Mouse (Mus musculus) layer of hippocampus, adult 18-20 months (tissue): ENCODE results near the gene Gm6993. TPM values are rescaled to one million over a fixed set of nuclear protein-coding genes. Genes with fewer than 3 reads are reported as not detected.

ENCODE experiments used
- DNase-seq, 2 experiments: peaks; one replicate each; pipeline ENCODE4 v3.0.0; 2022; ENCODE audit warnings: low spot score in 2 of 2
- total RNA-seq, 2 experiments: library from RNA; stranded (reverse); gene quantifications; 2 replicates each; pipeline ENCODE4 v1.2.3; 2021

Gm6993 gene
- total RNA-seq, 2 experiments from 2014 or later, result not detected

DNA sequence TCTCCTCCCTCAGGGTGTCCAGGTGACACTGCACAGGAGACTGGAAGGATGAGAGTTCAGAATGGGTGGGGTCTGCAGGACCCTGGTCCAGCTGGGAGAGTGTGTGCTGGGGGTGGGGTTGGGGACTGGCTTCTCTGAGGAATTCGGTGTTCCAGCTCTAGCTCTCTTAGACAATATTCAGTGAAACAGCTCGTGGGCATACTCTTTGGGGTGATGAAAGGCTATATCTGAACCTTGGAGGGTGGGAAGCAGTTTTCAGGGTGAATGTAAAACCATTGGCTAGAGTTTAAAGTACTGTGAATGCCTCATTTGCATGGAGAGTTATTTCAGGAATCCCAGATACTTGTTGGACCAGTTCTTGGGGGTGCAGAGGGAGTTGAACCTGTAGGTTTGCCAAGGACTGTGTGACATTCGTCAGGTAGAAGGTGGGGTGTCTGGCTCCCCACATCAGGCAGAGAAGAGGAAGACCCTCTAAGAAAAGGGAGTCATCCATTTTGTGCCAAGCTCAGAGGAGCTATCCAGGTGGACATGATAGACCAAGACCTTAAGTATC is 1.5 kb upstream of the Gm6993 start:
- DNase-seq, result no peak

DNA sequence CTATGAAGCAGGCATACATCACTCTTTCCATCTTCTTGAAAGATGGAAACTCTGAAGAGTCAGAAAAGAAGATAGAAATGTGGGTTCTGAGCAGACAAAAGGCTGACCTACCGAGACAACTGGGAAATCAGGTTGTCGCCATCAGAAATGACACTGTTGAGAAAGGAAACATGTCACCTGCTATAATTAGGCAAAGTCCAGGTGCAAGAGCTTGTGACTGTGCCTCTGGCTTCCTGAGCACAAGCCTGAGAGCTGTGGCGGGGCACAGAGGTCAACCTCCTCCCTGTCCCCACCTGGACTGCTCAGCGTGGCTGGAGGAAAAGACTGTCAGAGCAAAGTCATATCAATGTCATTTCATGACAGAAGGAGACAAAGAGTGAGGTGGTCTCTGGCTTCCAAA is 772 bp upstream of the Gm6993 start:
- no peak for DNase-seq

DNA sequence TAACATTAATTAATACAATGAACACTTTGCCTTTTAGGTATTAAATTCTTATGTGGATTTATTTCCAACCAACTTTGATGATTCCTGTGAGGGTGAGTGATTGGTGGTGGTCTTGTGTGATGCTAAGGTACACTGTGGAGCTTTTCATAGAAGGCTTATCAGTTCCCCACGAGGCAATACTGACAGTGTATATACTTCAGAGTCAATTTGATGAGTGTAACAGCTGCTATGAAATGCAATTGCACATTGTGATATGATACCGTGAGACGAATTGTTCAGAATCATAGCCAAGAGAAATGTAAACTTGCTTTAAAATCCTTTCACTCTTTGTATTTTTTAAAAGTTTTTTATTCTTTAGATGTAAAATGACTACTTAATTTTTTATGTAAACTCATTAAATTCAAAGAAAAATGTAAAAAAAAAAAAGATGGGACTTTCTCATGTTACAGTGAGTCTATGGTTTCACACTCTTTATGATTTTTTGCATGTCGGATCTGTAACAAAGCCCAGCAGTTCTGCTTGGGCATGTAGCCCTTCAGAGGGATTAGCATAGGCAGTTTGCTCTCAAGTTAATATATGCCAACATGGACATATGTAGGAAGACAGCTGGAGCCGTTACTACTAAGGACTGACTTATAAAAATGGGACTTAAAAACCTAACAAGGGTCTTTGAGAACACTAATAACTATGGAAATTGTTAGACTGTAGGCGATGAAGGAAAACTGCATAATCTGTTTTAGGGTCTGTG is 1.2 kb downstream of the Gm6993 start:
- no peak for DNase-seq

DNA sequence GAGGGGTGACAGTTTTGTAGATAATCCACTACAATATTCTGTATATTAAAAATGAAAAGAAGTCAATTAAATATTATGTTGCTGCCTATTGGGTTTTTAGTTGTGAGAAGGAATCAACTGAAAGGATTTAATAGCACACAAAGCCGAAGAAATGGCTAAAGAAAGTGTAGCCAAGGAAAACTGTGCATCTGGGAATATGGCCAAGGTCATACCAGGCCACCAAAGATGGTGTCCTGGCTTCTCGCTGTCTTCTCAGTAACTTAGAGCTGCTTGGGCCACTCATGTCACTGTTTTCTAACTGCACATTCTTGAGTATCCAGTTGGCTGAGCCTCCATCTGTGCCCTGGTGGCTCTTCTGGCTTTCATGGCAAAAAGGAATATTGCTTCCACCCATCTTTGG is 3.4 kb downstream of the Gm6993 start:
- no peak for DNase-seq

DNA sequence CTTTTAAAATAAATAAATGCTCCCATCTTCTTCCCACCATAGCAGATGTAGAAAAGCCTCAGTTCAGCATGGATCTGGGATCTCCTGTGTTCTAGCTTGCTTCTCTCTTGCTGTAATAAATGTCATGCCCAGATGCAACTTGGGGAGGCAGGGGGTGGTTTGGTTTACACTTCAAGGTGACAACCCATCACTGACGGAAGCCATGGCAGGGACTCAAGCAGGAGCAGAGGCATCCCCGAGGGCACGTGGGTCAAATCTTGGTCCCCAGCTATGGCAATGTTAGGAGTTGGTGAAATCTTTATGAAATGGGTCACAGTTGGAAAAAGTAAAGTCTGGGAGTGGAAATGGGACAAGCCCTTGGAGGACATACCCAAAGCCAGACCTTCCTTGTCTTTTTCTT is 4.1 kb downstream of the Gm6993 start:
- no peak for DNase-seq

DNA sequence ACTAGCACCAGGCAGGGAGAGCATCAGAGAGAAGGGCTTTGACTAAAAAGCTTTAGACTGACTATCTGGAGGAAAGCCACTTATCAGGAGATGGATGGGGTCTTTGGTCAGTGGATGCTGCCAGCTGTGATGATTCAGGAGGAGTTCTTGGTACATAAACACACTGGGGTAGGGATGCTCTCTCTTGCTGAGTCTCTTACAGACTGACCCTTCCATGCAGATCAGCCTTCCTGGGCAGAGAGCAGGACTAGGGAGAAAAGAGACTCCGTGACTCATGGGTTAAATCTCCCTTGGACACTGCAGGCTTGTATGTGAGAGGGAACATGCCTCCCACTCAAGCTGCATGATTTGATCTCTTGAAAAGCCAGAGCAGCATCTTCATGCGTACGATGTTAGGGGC is 5.6 kb downstream of the Gm6993 start:
- DNase-seq, result no peak

DNA sequence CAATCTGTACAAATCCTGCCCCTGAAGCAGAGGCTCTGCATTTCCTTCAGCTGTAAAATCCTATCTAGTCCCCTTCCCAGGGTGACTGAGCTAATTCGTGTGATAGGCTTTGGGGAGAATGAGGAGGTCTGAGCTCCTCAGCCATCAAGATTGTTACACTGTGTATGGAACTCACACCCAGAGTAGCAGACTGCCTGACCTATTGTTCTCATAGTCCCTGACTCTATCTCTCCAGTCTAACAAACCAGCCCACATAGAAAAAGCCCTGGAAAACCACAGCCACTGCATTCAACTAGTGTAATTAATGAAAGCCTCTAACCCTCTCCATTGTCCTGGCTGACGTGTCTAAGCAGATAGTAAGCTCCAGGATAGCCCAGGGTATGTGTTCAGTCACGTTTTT is 6.0 kb downstream of the Gm6993 start:
- no peak for DNase-seq

DNA sequence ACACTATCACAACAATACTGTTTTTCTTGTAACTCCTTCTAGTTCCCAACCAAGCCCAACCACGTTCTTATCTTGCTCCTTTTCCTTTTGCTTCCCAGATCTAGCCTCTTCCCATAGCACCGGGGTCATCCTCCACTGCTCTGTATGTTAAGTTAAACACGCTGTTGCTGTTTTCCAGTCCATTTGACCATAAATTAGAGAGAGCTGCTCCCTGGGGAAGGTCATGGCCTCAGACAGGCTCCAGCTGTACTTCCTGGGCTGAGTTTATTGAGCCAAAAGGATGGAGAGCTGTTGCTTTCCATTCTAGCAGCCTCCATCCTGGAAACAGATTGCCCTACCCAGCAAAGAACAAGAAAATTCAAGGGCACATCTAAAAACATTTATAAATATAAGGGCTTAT is 7.6 kb downstream of the Gm6993 start:
- DNase-seq, result no peak

DNA sequence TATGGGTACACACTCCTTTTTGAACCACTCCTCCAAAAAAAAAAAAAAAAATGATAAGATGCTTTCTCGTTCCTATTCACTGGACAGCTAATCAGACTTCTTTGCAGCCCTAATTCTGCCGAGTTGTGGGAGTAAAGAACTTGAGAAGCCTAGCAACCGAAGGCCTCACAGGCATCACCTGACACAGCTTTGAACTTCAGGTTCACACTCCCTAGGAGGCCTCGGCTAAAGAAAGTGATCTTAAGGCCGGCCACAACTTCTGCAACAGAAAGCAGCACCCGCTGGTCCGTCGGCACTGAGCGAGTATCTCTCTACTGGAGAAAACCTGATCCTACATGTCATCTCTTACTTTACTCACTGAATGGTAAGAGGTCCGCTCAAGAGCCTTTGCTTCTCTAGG is 8.1 kb downstream of the Gm6993 start:
- DNase-seq, result no peak

DNA sequence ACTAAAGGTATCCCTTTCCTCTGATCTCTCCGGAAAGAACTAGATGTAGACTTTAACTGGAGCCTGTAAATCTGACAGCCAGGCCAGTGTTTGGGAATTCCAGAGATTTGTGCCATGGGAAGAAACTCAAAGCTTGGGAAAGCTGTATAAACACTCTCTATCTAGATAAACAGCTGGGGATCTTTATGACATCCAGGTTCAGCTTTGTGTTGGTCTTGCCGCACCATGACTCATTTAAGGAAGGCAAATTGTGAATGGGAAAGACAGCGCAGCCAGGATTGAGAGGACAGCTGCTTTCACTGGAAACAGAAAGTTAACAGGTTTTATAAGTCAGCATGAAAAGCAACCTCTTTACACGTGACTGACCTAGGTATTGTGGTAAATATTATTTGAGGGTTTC is 11.7 kb downstream of the Gm6993 start:
- DNase-seq, result no peak

DNA sequence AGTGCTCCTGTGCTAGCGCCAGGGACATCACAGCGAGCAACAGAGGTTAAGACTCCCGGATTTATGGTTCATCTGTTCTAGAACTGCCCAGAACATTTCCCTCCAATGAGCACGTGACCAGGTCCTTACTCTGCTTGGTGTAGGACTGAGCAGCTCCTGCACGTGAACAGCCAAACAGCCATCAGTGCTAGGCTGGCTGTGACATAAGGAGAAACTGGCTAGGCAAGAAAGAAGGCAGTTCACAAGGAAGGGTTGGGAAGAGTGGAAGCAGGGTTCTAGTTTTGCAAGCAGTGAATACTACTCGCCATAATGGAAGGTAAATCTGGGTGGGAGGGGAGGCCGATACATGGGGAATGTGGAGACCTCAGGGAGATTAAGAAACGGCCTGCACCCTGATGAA is 14.4 kb downstream of the Gm6993 start:
- DNase-seq, result no peak

DNA sequence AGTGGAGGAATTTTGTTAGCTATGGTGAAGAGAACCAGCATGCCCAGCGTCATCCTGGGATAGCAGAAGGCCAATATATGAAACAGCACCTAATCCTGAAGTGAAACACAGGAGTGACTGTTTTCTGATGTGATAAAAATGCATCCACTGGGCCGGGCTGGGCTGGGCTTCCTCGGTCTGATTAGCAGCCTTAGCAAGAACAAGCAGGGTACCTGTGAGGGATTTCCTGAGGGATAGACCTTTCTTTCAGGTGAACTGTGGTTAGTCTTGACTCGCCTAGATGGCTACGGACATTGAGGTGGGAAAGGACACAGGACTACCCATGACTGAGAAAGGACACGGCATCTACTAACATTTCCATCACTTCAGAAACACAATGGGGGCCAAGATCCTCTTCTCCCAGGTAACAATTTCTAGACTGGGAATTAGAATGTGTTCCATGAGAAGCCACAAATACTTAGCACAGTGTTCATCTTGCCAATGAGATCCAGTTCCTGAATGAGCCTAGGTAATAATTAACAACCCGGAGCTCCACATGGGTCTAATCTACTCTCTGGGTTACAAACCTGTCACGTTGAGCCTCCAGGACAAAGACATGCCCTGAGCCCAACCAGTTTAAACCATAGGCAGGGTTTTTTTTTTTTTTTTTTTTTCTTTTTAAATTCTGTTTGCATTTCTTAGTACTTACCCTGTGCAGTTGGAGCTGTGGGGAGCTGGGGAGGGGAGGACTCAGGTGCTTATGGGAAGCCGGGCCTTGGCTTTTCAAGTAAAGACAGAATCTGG is 15.7 kb downstream of the Gm6993 start:
- DNase-seq, result no peak

DNA sequence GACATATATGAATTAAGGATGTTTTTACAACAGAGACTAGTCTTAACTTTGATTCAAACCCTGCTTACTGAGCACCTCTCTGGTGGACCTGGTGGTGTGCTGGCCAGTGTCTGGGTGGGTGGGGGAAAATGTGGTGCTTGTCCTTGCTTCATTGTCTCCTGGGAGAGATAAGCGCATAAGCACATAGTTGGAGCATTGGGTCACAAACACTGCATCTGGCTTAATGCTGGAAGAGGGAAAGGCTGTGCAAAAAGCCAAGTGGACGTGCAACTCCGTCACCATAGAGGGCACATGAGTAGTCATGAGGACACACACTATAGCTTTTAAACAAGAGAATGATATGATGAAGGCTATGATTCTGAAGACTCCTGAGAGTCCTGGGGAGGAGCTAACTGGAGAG is 21.3 kb downstream of the Gm6993 start:
- DNase-seq, result no peak

DNA sequence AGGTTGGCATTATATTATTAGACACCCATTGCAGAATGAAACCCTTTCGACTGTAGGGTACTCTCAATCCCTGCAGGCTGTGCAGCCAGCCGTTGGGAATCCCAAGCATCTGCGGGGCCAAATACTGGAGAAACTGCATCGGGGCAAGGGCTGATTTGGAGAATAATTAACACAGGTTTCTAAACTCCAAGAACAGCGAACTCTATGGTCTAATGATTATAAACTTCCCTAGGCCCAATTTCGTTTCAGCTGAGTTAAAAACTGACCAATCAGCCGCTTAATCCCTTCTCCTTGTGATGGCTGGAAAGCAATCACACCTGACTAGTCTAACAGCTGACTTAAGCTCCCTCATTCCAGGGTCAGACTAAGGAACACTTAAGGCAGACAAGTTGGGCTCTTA is 23.4 kb downstream of the Gm6993 start:
- no peak for DNase-seq

DNA sequence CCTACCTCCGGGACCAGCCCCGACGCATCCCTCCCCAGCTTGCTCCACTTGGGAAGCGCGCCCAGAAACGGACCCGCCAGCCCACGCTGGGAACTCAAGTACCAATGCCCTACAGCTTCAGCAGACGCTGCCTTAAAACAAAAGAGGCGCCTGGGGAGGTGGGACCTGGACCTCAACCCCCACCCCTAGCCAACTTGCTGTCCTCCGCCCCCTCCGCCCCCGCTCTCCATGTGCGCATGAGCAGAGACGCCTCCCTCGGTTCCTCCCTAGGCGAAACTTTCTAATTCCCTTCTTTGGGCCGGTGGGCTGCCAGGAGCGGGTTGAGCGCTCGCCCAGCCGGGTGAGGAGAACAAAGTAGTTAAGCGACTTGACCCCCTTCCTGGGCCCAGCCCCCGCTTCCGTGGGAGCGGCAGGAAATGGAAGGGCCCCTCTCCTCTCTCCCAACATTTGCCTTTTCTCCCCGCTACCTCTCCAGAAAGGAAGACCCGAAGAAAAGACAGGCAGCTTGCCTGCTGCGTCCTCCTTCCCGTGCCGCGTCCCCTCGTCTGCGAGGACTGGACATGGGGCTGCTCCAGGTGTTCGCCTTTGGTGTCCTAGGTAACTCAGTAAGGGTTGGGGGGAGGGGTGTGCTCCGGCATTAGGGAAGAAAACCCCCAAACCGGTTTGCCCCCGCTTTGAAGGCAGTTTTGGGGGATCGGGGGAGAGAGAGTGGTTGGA is 24.6 kb downstream of the Gm6993 start, which contains the start of gene Lamb1:
Gene Lamb1, plus strand, starts transcription at position 230 of the 717 bp plus-strand sequence.
- peak; percentile 28 to 68 for DNase-seq

DNA sequence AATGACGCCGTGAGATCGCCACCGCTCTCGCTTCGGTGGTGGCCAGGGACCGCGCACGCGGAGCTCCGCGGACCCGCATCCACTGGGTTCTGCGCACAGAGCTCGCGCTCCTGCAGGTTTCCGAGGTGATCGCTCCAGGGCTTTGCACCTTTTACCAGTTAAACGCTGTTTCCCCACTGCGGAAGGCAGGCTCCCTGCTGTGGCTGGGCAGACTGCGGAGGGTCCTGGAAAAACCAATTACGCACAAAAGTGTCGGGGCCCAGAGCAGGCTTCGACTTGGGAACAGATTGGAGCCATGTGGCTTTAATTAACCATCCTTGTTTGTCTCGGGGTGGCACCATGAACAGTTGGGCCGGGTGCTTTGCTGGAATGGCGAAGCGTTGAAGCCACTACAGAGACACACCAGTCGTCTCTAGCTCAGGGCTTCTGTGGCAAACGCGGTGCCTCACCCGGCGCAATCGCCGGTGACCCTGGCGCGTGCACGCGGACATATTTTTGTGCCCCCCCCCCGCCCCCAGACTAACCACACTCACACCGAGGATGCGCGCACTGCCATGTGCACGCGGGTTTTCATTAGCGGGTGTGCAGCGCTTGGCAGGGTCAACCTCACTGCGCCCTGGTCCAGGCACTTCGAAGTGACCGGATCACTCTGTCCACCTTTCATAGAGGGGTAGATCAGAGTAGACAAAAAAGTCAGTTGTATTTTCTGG is 25.3 kb downstream of the Gm6993 start:
- peak; percentile 20 to 57 for DNase-seq

DNA sequence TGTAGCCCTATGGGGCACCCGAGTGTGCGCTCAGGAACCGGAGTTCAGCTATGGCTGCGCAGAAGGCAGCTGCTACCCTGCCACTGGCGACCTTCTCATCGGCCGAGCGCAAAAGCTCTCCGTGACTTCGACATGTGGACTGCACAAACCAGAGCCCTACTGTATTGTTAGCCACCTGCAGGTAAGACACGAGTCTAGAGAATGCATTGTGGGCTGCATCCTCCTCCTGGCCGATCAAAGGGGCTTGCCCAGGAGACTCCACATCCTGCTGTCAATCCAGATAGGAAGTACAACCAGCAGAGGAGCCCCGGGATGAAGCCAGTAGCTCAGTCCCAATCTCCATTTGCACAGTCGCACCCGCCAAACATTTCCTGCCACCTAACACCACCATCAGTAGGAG is 26.1 kb downstream of the Gm6993 start:
- DNase-seq, result peak in 1 of 2 experiments; percentile 25

DNA sequence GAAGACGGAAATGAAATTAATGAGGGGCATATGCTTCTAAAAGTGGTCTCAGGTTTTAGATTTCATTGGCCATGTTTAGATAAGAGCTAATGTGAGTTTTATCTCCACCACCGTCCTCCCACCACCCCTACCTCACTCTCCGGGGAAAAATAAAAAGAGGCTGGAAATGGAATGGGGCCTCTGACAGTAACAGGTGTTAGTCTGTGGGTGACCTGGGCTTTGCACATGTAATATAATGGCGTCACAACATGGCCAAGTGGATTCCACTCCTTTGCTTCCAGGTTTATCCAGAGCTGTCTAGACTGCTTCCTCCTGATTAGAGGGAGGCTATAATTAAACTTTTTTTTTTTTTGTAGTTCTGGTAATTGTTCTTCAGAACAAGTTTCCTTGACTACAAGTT is 26.8 kb downstream of the Gm6993 start:
- no peak for DNase-seq

DNA sequence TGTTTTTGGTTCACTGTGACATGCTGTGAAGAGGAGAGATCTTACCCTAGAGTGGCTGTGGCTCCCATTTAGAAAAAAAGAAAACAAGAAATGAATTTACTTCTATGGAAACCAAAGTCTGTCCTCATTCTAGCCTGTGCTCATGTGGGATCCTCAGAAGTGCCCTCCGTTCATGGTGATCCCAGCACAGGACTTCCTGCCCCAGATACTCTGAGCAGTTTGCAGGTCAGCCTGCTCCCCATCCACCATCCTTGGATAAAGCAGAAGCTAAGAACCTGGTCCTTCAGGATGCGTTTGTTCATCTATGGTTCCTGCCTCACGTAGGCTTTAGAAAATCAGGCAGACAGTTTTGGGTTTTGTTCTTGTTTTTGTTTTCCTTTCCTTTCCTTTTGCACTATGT is 27.7 kb downstream of the Gm6993 start:
- no peak for DNase-seq

DNA sequence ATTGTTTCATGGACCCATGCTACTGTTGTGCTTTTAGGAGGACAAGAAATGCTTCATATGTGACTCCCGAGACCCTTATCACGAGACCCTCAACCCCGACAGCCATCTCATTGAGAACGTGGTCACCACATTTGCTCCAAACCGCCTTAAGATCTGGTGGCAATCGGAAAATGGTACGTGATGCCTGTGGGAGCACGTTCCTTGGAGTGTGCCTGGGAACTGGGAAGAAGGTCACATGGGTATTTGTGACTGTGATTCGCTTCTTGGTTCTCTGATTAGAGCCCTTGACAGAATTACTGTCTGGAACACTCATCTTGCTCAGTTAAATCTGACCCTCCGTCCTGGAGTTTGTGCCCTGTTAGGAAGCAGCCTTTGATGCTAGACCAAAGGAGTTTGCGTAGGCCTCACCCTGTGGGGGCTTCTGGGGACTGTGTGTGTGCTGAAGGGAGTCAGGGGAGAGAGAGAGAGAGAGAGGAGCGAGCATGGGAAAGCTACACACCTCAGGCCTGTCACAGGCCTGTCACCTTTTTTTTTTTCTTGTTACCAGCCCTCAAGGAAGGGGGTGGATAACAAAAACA is 28.5 kb downstream of the Gm6993 start:
- no peak for DNase-seq

DNA sequence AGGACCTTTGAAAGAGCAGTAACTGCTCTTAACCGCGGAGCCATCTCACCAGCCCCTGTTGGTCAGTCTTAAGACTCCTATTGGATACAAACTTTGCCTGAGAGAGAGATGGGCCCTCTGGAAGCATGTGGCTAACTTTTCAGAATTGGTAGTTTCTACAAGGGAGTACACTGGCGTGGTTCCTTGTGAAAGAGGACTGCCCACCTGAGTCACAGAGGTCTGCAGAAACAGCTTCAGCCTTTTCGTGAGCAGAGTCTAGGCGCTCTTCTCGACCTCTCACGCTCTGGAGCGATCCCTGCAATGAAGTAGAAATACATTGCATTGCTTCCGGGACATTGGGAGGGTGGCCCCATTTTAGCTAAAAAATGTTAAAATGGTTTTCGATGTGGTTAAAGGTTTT is 29.8 kb downstream of the Gm6993 start:
- no peak for DNase-seq
